Mouse (Mus musculus): ENCODE measurements around the gene Loxl3. TPM values are rescaled to one million over a fixed set of nuclear protein-coding genes. Genes with fewer than 3 reads are reported as not detected.

The Loxl3 gene
- polyA plus RNA-seq, 1 experiment from 2014 or later: 6.6 TPM

GRCm38 (mm10) chr6:83101316-83101687 lies 67.3 kb downstream of the Loxl3 start, which contains the start of the genes Ccdc142 and Gm42688:
TSS of gene Ccdc142 (plus strand) at chr6:83101601.
TSS of gene Gm42688 (plus strand) at chr6:83101617.
- Histone ChIP-seq H3K9me3 (no peaks in the 10 kb centered on the region), H3K4me1 (replicated peaks) (peaks cover 21% of the 10 kb centered on the region), H3K36me3 (no peaks in the 10 kb centered on the region), H3K4me2 (peak within 1 kb of the TSS; percentile 95), H3K27ac (replicated peaks) (peak within 1 kb of the TSS; percentile 86), H3K27me3 (peaks cover 4% of the 10 kb centered on the region; the same call in 1 of the 2 replicates), H3K9ac (peak within 1 kb of the TSS; percentile 80), H3K4me3 (peak within 1 kb of the TSS; percentile 62)
- WGBS: under 1% methylated on average over 25 of the region's 25 CpGs
- ATAC-seq (ENCODE audit: low FRiP score, low read depth): peak; percentile 91

- no peaks in the 10 kb centered on the region for H3K36me3 ChIP-seq
- H3K27ac ChIP-seq (replicated peaks): peak overlapping the region; percentile 86
- H3K4me1 ChIP-seq (replicated peaks): peaks cover 21% of the 10 kb centered on the region
- peak overlapping the region; percentile 62 for H3K4me3 ChIP-seq
- peak overlapping the region; percentile 95 for H3K4me2 ChIP-seq
- WGBS: under 1% methylated on average over 71 of the region's 74 CpGs
- H3K9ac ChIP-seq: peak overlapping the region; percentile 80
- peaks cover 4% of the 10 kb centered on the region; the same call in 1 of the 2 replicates for H3K27me3 ChIP-seq
- ATAC-seq (ENCODE audit: low FRiP score, low read depth): peak; percentile 73
- H3K9me3 ChIP-seq: no peaks in the 10 kb centered on the region
Measured at GRCm38 (mm10) chr6:83101688-83102556, 67.9 kb downstream of the Loxl3 start.

MicroRNA genes within 50 kb of the gene (microRNA counts, 519-probe panel; counts per million panel counts)
- not detected for microRNA mmu-miR-3470a+mmu-miR-3470b

Small RNAs within 50 kb of the gene (microRNA-seq; reads per million reads assigned to microRNA genes)
- gene Mir3470a (not detected), gene Mir7040 (not detected)

Other genes starting within 250 kb of the Loxl3 start
- gene Sema4f, start 94.4 kb upstream of the Loxl3 start, polyA plus RNA-seq (2015; fragmentation: Nextera tagmentation; extraction: Ambion mirVana): 22.5 and 22.7 TPM in 2 replicates
- 0.61 TPM in 1 of 2 replicates, not detected in the other for gene M1ap, start 87.3 kb upstream of the Loxl3 start, polyA plus RNA-seq (2015; fragmentation: Nextera tagmentation; extraction: Ambion mirVana)
- gene Dok1, start 702 bp upstream of the Loxl3 start, polyA plus RNA-seq (2015; fragmentation: Nextera tagmentation; extraction: Ambion mirVana): 1.7 and 2.6 TPM in 2 replicates
- gene Aup1, start 20.3 kb downstream of the Loxl3 start, polyA plus RNA-seq (2015; fragmentation: Nextera tagmentation; extraction: Ambion mirVana): 168 and 186 TPM in 2 replicates
- gene Htra2, start 21.1 kb downstream of the Loxl3 start, polyA plus RNA-seq (2015; fragmentation: Nextera tagmentation; extraction: Ambion mirVana): 78.3 and 79.8 TPM in 2 replicates
- 0.62 and 0.75 TPM in 2 replicates for gene Dqx1, start 23.7 kb downstream of the Loxl3 start, polyA plus RNA-seq (2015; fragmentation: Nextera tagmentation; extraction: Ambion mirVana)
- 1.2 TPM in 1 of 2 replicates, not detected in the other for gene Tlx2, start 36.1 kb downstream of the Loxl3 start, polyA plus RNA-seq (2015; fragmentation: Nextera tagmentation; extraction: Ambion mirVana)
- 45.8 and 45.9 TPM in 2 replicates for gene Pcgf1, start 43.7 kb downstream of the Loxl3 start, polyA plus RNA-seq (2015; fragmentation: Nextera tagmentation; extraction: Ambion mirVana)
- not detected in 2 replicates for gene Lbx2, start 52.2 kb downstream of the Loxl3 start, polyA plus RNA-seq (2015; fragmentation: Nextera tagmentation; extraction: Ambion mirVana)
- 5.9 and 6.8 TPM in 2 replicates for gene Ccdc142, start 67.4 kb downstream of the Loxl3 start, polyA plus RNA-seq (2015; fragmentation: Nextera tagmentation; extraction: Ambion mirVana)
- 5.5 and 6.0 TPM in 2 replicates for gene Gm42688, start 67.4 kb downstream of the Loxl3 start, polyA plus RNA-seq (2015; fragmentation: Nextera tagmentation; extraction: Ambion mirVana)
- gene Mrpl53, start 74.9 kb downstream of the Loxl3 start, polyA plus RNA-seq (2015; fragmentation: Nextera tagmentation; extraction: Ambion mirVana): 113 and 124 TPM in 2 replicates
- gene Mogs, start 81.3 kb downstream of the Loxl3 start, polyA plus RNA-seq (2015; fragmentation: Nextera tagmentation; extraction: Ambion mirVana): 22.8 and 27.2 TPM in 2 replicates
- 155 and 161 TPM in 2 replicates for gene Wbp1, start 87.4 kb downstream of the Loxl3 start, polyA plus RNA-seq (2015; fragmentation: Nextera tagmentation; extraction: Ambion mirVana)
- gene Ino80b, start 91.3 kb downstream of the Loxl3 start, polyA plus RNA-seq (2015; fragmentation: Nextera tagmentation; extraction: Ambion mirVana): 13.8 and 16.3 TPM in 2 replicates
- 14.9 and 17.8 TPM in 2 replicates for gene Rtkn, start 101.3 kb downstream of the Loxl3 start, polyA plus RNA-seq (2015; fragmentation: Nextera tagmentation; extraction: Ambion mirVana)
- 17.8 and 19.3 TPM in 2 replicates for gene Wdr54, start 122.2 kb downstream of the Loxl3 start, polyA plus RNA-seq (2015; fragmentation: Nextera tagmentation; extraction: Ambion mirVana)
- 9.7 and 9.8 TPM in 2 replicates for gene 1700003E16Rik, start 122.2 kb downstream of the Loxl3 start, polyA plus RNA-seq (2015; fragmentation: Nextera tagmentation; extraction: Ambion mirVana)
- gene Dctn1, start 131.7 kb downstream of the Loxl3 start, polyA plus RNA-seq (2015; fragmentation: Nextera tagmentation; extraction: Ambion mirVana): 148 and 160 TPM in 2 replicates
- gene Slc4a5, start 185.7 kb downstream of the Loxl3 start, polyA plus RNA-seq (2015; fragmentation: Nextera tagmentation; extraction: Ambion mirVana): 2.2 and 2.8 TPM in 2 replicates

Measured in hindbrain, embryonic 15.5 days (tissue).